Comparison of ENCODE assay signal across 21 mouse cellular contexts in the genomic region with DNA sequence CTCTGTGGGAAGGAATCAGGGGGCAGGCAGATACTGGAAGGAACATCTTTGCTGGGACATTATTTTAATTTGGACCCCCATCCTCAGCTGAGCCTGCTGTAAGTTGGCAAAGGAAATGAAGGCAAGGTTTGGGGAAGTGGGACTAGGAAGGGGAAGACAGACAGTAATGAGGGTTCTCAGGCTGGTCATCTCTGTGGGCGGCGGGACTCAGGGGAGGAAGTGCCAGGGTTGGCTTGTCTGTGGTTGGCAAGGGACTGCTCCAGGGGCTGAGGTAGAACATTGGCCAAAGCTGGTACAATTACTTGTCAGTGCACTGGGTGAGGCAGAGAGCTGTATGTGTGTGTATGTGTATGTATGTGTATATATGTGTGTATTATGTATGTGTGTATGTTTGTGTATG.
DNase-seq lines count a peak whose midpoint lies in the region; ATAC-seq lines count a peak whose summit lies in the region.
"Had no signal": no experiment of that assay in that cellular context is flagged by ENCODE, and none has a peak within 500 bp of the region (broad histone marks: within the 10 kb centered on the region; RNA-seq: fewer than 3 reads in every experiment).

No protein-coding gene starts in this region.

- WGBS in kidney, embryonic 15.5 days: 91% methylated on average over 2 of the region's 2 CpGs
- WGBS in midbrain, embryonic 15.5 days: 97% methylated on average over 2 of the region's 2 CpGs

- H3K4me2 ChIP-seq in kidney, embryonic 15.5 days: no peak overlapping the region
- H3K4me2 ChIP-seq in midbrain, embryonic 15.5 days: no peak overlapping the region
- H3K4me2 ChIP-seq: forebrain, embryonic 13.5 days; heart, embryonic 13.5 days; liver, embryonic 11.5 days; neural tube, embryonic 12.5 days had no signal

- H3K9me3 ChIP-seq in kidney, embryonic 15.5 days (replicated peaks): no peaks in the 10 kb centered on the region
- no peaks in the 10 kb centered on the region for H3K9me3 ChIP-seq in midbrain, embryonic 15.5 days
- H3K9me3 ChIP-seq: forebrain, embryonic 13.5 days; heart, embryonic 13.5 days; limb, embryonic 10.5 days; neural tube, embryonic 12.5 days had no signal

- H3K4me1 ChIP-seq in kidney, embryonic 15.5 days: peaks cover 5% of the 10 kb centered on the region; the same call in 1 of the 2 replicates
- peaks cover 11% of the 10 kb centered on the region for H3K4me1 ChIP-seq in midbrain, embryonic 15.5 days
- H3K4me1 ChIP-seq: heart, embryonic 13.5 days; limb, embryonic 10.5 days; neural tube, embryonic 12.5 days had no signal

- H3K9ac ChIP-seq in kidney, embryonic 15.5 days: no peak overlapping the region
- no peak overlapping the region for H3K9ac ChIP-seq in midbrain, embryonic 15.5 days
- H3K9ac ChIP-seq: forebrain, embryonic 13.5 days; heart, embryonic 13.5 days; neural tube, embryonic 12.5 days had no signal

- H3K36me3 ChIP-seq in kidney, embryonic 15.5 days: no peaks in the 10 kb centered on the region
- H3K36me3 ChIP-seq in midbrain, embryonic 15.5 days (replicated peaks): no peaks in the 10 kb centered on the region
- H3K36me3 ChIP-seq: heart, embryonic 13.5 days; limb, embryonic 10.5 days; neural tube, embryonic 12.5 days had no signal

- no peak for ATAC-seq in kidney, embryonic 15.5 days (replicated peaks; ENCODE audit: low FRiP score)
- ATAC-seq in midbrain, embryonic 15.5 days (replicated peaks): no peak
- ATAC-seq: activated CD4-positive, CD25-positive, alpha-beta regulatory T cell, adult 4 months; forebrain, embryonic 13.5 days; midbrain, embryonic 16.5 days; Patski had no signal

- no peak overlapping the region for H3K4me3 ChIP-seq in kidney, embryonic 15.5 days (replicated peaks)
- no peak overlapping the region for H3K4me3 ChIP-seq in midbrain, embryonic 15.5 days
- H3K4me3 ChIP-seq: forebrain, embryonic 13.5 days; heart, embryonic 13.5 days; limb, embryonic 10.5 days; neural tube, embryonic 12.5 days had no signal

- DNase-seq in kidney, adult 11 months: peak; percentile 6
- DNase-seq in spleen, postnatal 36 days (ENCODE audit: low spot score in 2 of 2): peak; percentile 34 to 39
- DNase-seq in spleen, postnatal 10 days (ENCODE audit: low spot score in 2 of 2): no peak
- DNase-seq in lung, postnatal 4 days: peak; percentile 33 to 34
- DNase-seq in cerebellum, postnatal 4 days (ENCODE audit: low spot score in 2 of 2): no peak
- no peak for DNase-seq in neural tube, embryonic 10.5 days (ENCODE audit: extremely low spot score, low spot score)
- DNase-seq: cerebellum, postnatal 14 days; gastrocnemius, postnatal 36 days; kidney, adult 9 months; kidney, postnatal 4 days; thymus, postnatal 4 days had no signal

- no peaks in the 10 kb centered on the region for H3K27me3 ChIP-seq in kidney, embryonic 15.5 days
- no peaks in the 10 kb centered on the region for H3K27me3 ChIP-seq in midbrain, embryonic 15.5 days (replicated peaks)
- H3K27me3 ChIP-seq: forebrain, embryonic 13.5 days; neural tube, embryonic 12.5 days had no signal

- no peak overlapping the region for H3K27ac ChIP-seq in kidney, embryonic 15.5 days
- no peak overlapping the region for H3K27ac ChIP-seq in midbrain, embryonic 15.5 days
- H3K27ac ChIP-seq: forebrain, embryonic 13.5 days; heart, embryonic 13.5 days; limb, embryonic 10.5 days; neural tube, embryonic 12.5 days had no signal

Comparison
In these comparisons a context has a peak if more than half of its experiments do, and no peak if none do; other contexts are left out.
1. DNase-seq: peak in kidney, adult 11 months (single experiment), spleen, postnatal 36 days (2 of 2) and lung, postnatal 4 days (2 of 2); none in spleen, postnatal 10 days (0 of 2), cerebellum, postnatal 4 days (0 of 2) and neural tube, embryonic 10.5 days (single experiment).